Comparison of ENCODE assay signal across 8 mouse cellular contexts in genomic region chr11:77070721-77071120, GRCm38 (mm10). TPM values are rescaled to one million over a fixed set of nuclear protein-coding genes. Genes with fewer than 3 reads are reported as not detected.
DNase-seq lines count a peak whose midpoint lies in the region; ATAC-seq and TF ChIP-seq lines count a peak whose summit lies in the region.

No protein-coding gene starts in this region.

- TF ChIP-seq POLR2A in cortical plate, adult 2 months (IDR thresholded peaks at IDR 0.05; ENCODE audit: extremely low read depth, insufficient read depth, low read length), result no peak

- no peak overlapping the region for H3K4me3 ChIP-seq in intestine, postnatal 0 days (ENCODE audit: low read depth, low read length)
- no peak overlapping the region for H3K4me3 ChIP-seq in intestine, embryonic 15.5 days (replicated peaks)
- H3K4me3 ChIP-seq in cortical plate, adult 2 months (ENCODE audit: insufficient read depth, low read length), result no peak overlapping the region
- H3K4me3 ChIP-seq in hindbrain, embryonic 10.5 days, result no peak overlapping the region

- TF ChIP-seq CTCF in intestine, postnatal 0 days (IDR thresholded peaks at IDR 0.05; ENCODE audit: low read depth), result peak; percentile 62
- peak; percentile 32; the same call in 1 of the 2 replicates for TF ChIP-seq CTCF in cortical plate, adult 2 months (IDR thresholded peaks at IDR 0.05; ENCODE audit: extremely low read depth, insufficient read depth, low read length)

- ATAC-seq in CD4-positive, CD25-positive, alpha-beta regulatory T cell, adult 4 months, result no peak
- no peak for ATAC-seq in intestine, postnatal 0 days
- no peak for ATAC-seq in intestine, embryonic 15.5 days

- peaks cover 9% of the 10 kb centered on the region for H3K36me3 ChIP-seq in intestine, postnatal 0 days (ENCODE audit: control insufficient read depth, insufficient read depth)
- H3K36me3 ChIP-seq in intestine, embryonic 15.5 days, result peaks cover 3% of the 10 kb centered on the region; the same call in 1 of the 2 replicates
- peaks cover 64% of the 10 kb centered on the region for H3K36me3 ChIP-seq in hindbrain, embryonic 10.5 days

- H3K9ac ChIP-seq in intestine, postnatal 0 days (ENCODE audit: low read depth, low read length), result no peak overlapping the region
- H3K9ac ChIP-seq in intestine, embryonic 15.5 days, result no peak overlapping the region

- H3K27ac ChIP-seq in intestine, postnatal 0 days (ENCODE audit: low read depth, low read length), result no peak overlapping the region
- H3K27ac ChIP-seq in intestine, embryonic 15.5 days, result no peak overlapping the region
- no peak overlapping the region for H3K27ac ChIP-seq in cortical plate, adult 2 months (ENCODE audit: insufficient read depth, low read length)
- H3K27ac ChIP-seq in hindbrain, embryonic 10.5 days, result no peak overlapping the region

- WGBS in intestine, postnatal 0 days, result 71% methylated on average over 4 of the region's 4 CpGs
- whole genome bisulfite sequencing in intestine, embryonic 15.5 days, result 71% methylated on average over 4 of the region's 4 CpGs
- 84% methylated on average over 4 of the region's 4 CpGs for WGBS in hindbrain, embryonic 10.5 days

- no peaks in the 10 kb centered on the region for H3K27me3 ChIP-seq in intestine, postnatal 0 days (replicated peaks; ENCODE audit: control insufficient read depth, insufficient read depth, low read length)
- no peaks in the 10 kb centered on the region for H3K27me3 ChIP-seq in intestine, embryonic 15.5 days (replicated peaks)
- no peaks in the 10 kb centered on the region for H3K27me3 ChIP-seq in hindbrain, embryonic 10.5 days (ENCODE audit: insufficient read depth, poor library complexity, severe bottlenecking)

- no peak overlapping the region for H3K4me2 ChIP-seq in intestine, postnatal 0 days (replicated peaks; ENCODE audit: low read depth)
- no peak overlapping the region for H3K4me2 ChIP-seq in intestine, embryonic 15.5 days (replicated peaks)

- peak; percentile 49 for DNase-seq in CD4-positive, CD25-positive, alpha-beta regulatory T cell, adult 2 months (ENCODE audit: low read depth, low spot score)
- DNase-seq in 3T3-L1 (ENCODE audit: low read depth, low spot score), result peak; percentile 53
- no peak for DNase-seq in neural tube, embryonic 10.5 days (ENCODE audit: extremely low spot score, low spot score)
- DNase-seq in hindbrain, embryonic 10.5 days (ENCODE audit: low spot score), result no peak

- no peaks in the 10 kb centered on the region for H3K9me3 ChIP-seq in intestine, postnatal 0 days (ENCODE audit: control insufficient read depth)
- H3K9me3 ChIP-seq in intestine, embryonic 15.5 days, result no peaks in the 10 kb centered on the region
- H3K9me3 ChIP-seq in hindbrain, embryonic 10.5 days, result no peaks in the 10 kb centered on the region

- H3K4me1 ChIP-seq in intestine, postnatal 0 days (replicated peaks; ENCODE audit: control insufficient read depth, insufficient read depth, low read length), result no peaks in the 10 kb centered on the region
- no peaks in the 10 kb centered on the region for H3K4me1 ChIP-seq in intestine, embryonic 15.5 days (replicated peaks)
- no peaks in the 10 kb centered on the region for H3K4me1 ChIP-seq in cortical plate, adult 2 months (ENCODE audit: control insufficient read depth, insufficient read depth, low read length)
- no peaks in the 10 kb centered on the region for H3K4me1 ChIP-seq in hindbrain, embryonic 10.5 days (replicated peaks)

RNA-seq across cellular contexts. Expression of gene Nsrp1, which starts 7.5 kb away (rescaled TPM):
- polyA plus RNA-seq in CD4-positive, CD25-positive, alpha-beta regulatory T cell, adult 4 months (2017; shearing (Covaris generic)), result 10 to 100 TPM; 53.0 to 83.1 TPM
- polyA plus RNA-seq in intestine, postnatal 0 days (2015; fragmentation: Nextera tagmentation; extraction: Ambion mirVana), result 54.3 and 65.8 TPM in 2 replicates
- 46.3 and 60.7 TPM in 2 replicates for polyA plus RNA-seq in intestine, embryonic 15.5 days (2015; fragmentation: Nextera tagmentation; extraction: Ambion mirVana)
- polyA plus RNA-seq in cortical plate, adult 2 months (2012; rRNA removed), result 8.4 and 10.1 TPM in 2 replicates
- 37.1 and 57.0 TPM in 2 replicates for polyA plus RNA-seq in hindbrain, embryonic 10.5 days (2016; fragmentation: Nextera tagmentation; extraction: Ambion mirVana)

Comparison
In these comparisons a context has a peak if more than half of its experiments do, and no peak if none do; other contexts are left out.
1. DNase-seq: peak in CD4-positive, CD25-positive, alpha-beta regulatory T cell, adult 2 months (single experiment) and 3T3-L1 (single experiment); none in neural tube, embryonic 10.5 days (single experiment) and hindbrain, embryonic 10.5 days (single experiment).